Mouse (Mus musculus): ENCODE data around the gene Art4. TPM values are rescaled to one million over a fixed set of nuclear protein-coding genes. Genes with fewer than 3 reads are reported as not detected.
"Not testable (repeated sequence)": the region's sequence is repeated elsewhere in the genome, so short reads cannot be mapped to it uniquely, and the experiment has no call there.

The Art4 gene
- total RNA-seq (2021): not detected
- long read RNA-seq, experiment 1: 0 reads
- long read RNA-seq, experiment 2: 0 reads

GRCm38 (mm10) chr6:136857186-136857872 lies at the start of gene Art4:
Gene Art4, minus strand, starts transcription at chr6:136857733.
- DNase-seq (ENCODE audit: low spot score in 2 of 2): no peak

GRCm38 (mm10) chr6:136906937-136907293 lies 49.4 kb upstream of the Art4 start:
- DNase-seq (ENCODE audit: low spot score in 2 of 2): no peak

- DNase-seq (ENCODE audit: low spot score in 2 of 2): no peak
These were observed 48.9 kb upstream of the Art4 start for GRCm38 (mm10) chr6:136906283-136906936.

DNA sequence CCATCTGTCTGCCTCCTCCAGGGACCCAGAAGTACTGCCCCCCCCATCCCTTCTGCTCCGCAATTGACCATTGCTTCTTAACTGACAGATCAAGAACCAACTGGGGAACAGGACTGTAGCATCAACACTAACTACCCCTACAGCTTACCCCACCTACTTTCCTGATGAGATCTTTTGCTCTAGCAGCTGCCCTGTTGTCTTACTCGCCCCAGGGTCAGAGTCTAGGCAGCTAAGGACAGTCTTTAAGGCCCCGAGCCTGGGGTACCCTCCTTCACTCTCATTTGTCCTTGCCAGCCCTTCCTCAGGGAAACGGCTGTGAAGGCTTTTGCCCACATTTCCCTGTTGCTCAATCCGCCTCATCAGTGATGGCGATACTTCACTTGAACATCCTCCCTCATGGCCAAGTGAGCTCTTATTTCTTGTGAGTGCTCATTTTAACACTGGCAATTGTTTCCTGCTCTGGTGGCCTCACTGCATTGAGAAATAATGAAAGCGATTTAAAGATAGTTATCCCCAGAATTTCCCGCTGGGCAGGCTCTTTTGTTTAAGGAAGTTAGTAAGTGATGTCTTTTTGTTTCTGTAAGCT lies 46.4 kb upstream of the Art4 start:
- no peak for DNase-seq (ENCODE audit: low spot score in 2 of 2)

- no peak for DNase-seq (ENCODE audit: low spot score in 2 of 2)
These were observed 45.0 kb upstream of the Art4 start for GRCm38 (mm10) chr6:136902527-136902926.

DNA sequence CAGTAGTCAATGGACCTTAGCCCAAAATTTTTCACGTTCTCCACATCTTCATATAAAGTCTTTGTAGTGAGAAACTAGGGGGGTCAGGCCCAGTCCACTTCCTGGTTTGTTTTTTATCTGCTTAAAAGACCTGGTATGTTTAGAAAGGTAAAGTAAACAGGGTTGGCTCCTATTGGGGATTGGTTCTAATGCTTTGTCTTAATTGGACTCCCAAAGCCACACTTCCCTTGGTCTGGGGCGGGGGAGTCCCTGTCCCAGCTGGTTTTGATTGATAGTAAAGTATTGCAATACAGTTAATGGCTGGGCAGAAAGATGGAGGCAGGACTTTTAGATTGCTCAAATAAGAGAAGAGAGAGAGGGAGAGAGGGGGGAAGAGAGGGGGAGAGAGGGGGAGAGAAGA lies 43.5 kb upstream of the Art4 start:
- no peak for DNase-seq (ENCODE audit: low spot score in 2 of 2)

- no peak for DNase-seq (ENCODE audit: low spot score in 2 of 2)
These were observed 43.0 kb upstream of the Art4 start for GRCm38 (mm10) chr6:136900369-136901009.

- no peak for DNase-seq (ENCODE audit: low spot score in 2 of 2)
These were observed 41.4 kb upstream of the Art4 start for GRCm38 (mm10) chr6:136898954-136899353.

GRCm38 (mm10) chr6:136898222-136898621 lies 40.7 kb upstream of the Art4 start:
- DNase-seq (ENCODE audit: low spot score in 2 of 2): no peak

DNA sequence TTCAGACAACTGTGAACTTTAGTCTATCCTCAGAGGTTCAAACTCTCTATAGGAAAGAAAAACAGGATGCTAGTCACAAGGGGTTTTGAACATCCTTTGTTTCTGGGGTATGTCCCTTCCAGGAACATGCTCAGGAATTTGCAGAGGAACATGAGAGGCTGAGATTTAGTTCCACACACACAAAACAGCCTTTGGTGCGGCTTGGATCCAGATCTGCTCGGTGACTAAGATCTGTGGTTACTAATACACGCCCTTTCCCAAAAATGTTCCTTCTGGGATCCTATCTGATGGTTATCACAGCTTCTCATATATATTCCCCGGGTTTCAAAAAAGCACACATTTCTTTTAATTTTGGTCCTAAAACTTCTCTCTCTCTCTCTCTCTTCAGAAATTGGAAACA lies 40.3 kb upstream of the Art4 start:
- DNase-seq (ENCODE audit: low spot score in 2 of 2): no peak

DNA sequence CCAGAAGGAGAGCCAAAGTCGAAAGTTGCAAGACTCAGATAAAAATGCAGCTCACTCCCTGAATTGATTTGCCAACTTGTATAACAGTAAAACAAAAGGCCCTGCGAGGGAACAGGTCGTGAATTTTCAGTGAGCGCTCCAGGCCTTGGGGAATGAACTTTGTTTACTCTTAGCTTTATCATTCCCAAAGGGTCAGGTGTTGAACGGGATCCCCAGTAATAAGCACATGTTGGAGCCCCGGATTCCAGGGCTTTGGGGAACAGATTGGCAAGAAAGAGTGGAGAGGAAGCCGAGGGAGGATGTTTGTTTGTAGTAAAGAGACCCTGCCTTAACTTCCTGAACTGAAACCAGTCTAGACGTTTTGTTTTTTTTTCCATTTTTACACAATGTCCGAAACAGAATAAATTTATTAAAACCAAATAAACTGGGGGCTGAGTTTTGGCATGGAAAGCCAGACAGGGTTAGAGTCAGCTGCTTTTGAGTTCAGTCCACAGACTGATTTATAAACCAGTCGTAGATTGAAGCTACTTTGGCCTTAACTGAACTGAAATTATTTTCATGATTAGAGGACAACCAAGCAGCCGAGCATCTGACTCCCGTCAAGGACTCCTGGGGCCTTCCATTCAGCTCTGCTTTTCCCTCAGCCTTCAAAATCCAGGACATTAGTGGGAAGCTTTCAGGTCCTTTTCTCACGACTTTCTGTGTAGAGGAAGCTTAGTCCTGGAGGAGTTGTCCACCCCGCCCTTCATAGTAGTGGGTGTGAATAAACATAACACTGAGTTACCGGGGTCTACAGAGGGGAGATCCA lies 37.2 kb upstream of the Art4 start:
- no peak for DNase-seq (ENCODE audit: low spot score in 2 of 2)

- no peak for DNase-seq (ENCODE audit: low spot score in 2 of 2)
These were observed 34.5 kb upstream of the Art4 start for GRCm38 (mm10) chr6:136892002-136892401.

- DNase-seq (ENCODE audit: low spot score in 2 of 2): no peak
These were observed 32.0 kb upstream of the Art4 start for GRCm38 (mm10) chr6:136889554-136889953.

DNA sequence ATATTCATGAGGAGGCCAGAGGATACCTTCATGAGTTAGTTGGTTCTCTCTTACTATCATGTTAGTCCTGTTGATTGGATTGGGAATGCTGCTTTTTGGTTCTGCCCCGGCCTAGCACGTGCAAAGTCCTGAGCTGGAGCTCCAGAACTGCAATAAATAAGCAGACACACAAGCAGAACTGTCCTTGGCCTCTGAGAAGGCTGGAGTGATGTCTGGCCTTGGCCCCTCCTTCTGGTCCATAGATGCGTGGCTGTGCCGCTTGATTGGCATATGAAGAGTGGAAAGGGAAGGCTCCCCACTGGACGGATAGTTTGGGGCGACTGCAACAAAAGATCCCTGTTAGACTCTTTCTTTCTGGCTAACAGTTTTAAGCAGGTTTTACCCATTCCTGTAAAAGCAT lies 31.5 kb upstream of the Art4 start:
- DNase-seq (ENCODE audit: low spot score in 2 of 2): no peak

DNA sequence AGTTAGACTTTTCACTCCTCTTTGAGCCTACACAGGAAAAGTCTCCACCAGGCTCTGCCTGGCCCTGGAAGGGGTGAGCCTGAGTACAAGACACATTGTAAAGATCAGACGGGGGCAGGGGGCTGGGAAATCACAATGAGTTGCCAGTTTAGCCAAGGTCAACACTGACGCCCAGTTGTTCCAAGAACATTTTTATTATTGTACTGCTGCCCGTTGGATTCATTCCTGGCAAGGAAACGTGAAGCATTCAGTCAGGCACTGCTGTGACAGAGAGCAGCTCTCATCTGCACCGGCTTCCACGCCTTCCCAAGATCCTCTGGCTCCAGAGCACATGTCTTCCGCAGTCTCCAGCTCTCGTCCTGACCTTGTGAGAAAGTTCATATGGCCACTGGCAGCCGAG lies 30.3 kb upstream of the Art4 start:
- DNase-seq (ENCODE audit: low spot score in 2 of 2): no peak

GRCm38 (mm10) chr6:136884766-136885165 lies 27.2 kb upstream of the Art4 start:
- DNase-seq (ENCODE audit: low spot score in 2 of 2): not testable (repeated sequence)

DNA sequence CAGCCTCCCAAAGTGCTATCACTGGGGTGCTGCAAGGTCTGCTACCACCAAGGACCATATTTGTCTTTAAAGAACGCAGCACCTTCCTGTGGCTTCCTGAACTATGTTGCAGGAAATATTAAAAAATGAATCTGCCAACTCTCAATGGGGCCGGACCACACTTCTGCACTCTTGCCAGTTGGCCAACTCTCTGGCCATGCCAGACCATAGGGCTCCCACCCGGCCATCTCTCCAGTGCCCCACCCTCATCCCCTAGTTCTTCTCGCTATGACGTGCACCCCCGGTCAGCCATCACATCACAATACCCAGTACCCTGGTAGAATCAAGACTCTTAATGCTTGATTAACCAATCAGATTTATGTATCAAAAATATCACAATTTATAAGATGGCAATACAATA lies 26.4 kb upstream of the Art4 start:
- DNase-seq (ENCODE audit: low spot score in 2 of 2): no peak

DNA sequence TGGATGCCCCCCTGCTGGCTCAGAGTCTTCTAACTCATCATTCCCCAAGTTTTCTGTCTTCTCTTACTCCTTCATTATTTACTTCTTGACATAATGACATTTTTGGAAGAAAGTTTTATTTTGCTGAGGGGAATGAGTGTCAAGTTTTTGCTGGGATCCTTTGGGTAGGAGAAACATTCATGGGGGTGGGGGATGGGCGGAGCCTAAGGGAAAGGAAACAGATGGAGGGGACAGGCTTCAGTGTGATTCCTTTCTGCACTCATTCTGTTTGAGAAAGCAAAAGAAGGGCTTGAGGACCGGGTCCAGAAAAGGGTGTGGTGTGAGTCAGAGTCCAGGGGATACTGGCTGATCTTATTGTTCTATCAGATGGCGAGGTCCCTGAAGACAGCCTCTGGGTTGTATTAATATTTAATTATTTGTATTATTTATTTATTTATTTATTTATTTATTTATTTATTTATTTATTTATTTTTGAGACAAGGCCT lies 25.9 kb upstream of the Art4 start:
- no peak for DNase-seq (ENCODE audit: low spot score in 2 of 2)

DNA sequence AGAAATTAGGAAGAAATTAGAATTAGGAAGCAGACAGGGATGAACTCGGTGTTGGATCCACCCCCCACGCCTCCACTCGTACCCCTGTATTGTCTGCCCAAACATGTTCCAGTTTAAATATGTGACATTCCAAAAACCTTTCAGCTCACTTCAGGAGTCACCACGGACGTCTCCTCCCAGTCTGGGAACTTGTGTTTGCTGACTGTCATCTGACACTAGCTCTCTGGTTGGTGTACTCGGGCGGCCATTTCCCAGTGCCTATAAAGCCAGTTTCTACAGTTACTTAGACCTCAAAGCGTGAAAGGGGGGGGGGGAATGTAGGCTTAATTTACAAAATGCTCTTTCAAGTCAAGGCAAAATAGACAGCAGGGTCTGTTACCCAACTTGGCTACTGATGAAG lies 24.1 kb upstream of the Art4 start:
- no peak for DNase-seq (ENCODE audit: low spot score in 2 of 2)

DNA sequence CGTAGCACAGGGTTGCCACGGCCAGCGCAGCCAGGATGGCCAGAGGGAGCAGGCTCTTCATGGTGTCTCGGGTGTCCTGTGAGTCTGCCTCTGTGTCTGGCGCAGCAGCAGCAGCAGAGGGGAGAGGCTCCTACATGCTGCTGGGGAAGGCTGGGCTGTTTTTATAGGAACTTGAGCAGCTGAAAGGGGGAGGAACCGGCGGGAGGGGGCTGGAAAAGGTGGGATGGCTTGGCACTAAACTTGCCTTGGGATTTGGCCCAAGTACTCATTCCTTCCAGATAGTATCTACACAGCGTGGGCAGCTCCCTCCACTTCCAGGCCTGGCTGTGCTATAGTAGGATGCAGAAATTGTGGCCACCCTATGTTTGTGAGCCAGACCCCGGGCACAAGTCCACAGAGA lies 18.1 kb upstream of the Art4 start, which contains the start of gene Mgp:
Gene Mgp (minus strand): TSS at position 154 of the 400 bp plus-strand sequence.
- peak; percentile 63 to 72 for DNase-seq (ENCODE audit: low spot score in 2 of 2)

DNA sequence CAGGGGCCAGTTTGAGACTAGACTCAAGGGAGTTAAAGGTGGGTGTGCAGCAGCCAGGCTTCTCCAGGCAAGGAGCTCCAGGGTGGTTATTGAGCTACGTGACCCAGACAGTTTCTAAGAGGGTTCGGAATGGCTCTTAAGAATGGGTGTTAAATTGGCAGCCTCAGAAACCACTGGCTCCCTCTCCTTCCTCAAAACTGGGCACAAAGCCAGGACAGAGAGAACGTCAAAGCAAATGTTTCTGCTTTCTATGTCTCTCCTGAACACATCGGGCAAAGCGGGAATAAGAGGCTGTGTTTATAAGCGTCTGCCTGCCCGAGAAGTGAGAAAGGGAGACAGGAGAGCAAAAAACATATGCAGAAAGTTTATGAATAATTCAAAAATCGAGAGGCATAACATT lies 17.1 kb upstream of the Art4 start:
- peak; percentile 30 to 38 for DNase-seq (ENCODE audit: low spot score in 2 of 2)
